Mouse (Mus musculus) testis, adult 2 months (tissue): ENCODE data around the gene Efhc2. TPM values are rescaled to one million over a fixed set of nuclear protein-coding genes. Genes with fewer than 3 reads are reported as not detected.
A peak's percentile ranks its signal among the peaks of the same experiment; 100 is the strongest.

Source experiments
- H3K27ac ChIP-seq: fragments of 200-500 bp; 2 replicates; pipeline ENCODE4 v1.5.1; 2012; ENCODE audit warnings: low read depth, low read length; ENCODE audit not compliant: control insufficient read depth, insufficient read depth
- H3K27me3 ChIP-seq: fragments of 200-500 bp; 2 replicates; pipeline ENCODE4 v1.6.1; 2012; ENCODE audit warnings: mild to moderate bottlenecking, low read length, moderate library complexity; ENCODE audit not compliant: control insufficient read depth, insufficient read depth
- H3K36me3 ChIP-seq: fragments of 200-500 bp; 2 replicates; pipeline ENCODE4 v1.6.1; 2012; ENCODE audit warnings: mild to moderate bottlenecking, low read length; ENCODE audit not compliant: control insufficient read depth, insufficient read depth
- H3K4me1 ChIP-seq: fragments of 200-500 bp; 2 replicates; pipeline ENCODE4 v1.6.1; 2012; ENCODE audit warnings: low read length; ENCODE audit not compliant: control insufficient read depth, insufficient read depth
- H3K4me3 ChIP-seq: fragments of 200-500 bp; 2 replicates; pipeline ENCODE4 v1.5.1; 2012; ENCODE audit warnings: low read depth, mild to moderate bottlenecking, low read length, moderate library complexity, mixed read lengths; ENCODE audit not compliant: control insufficient read depth
- CTCF ChIP-seq: fragments of 200-500 bp; IDR thresholded peaks from 2 replicates; pipeline ENCODE4 v1.5.1; 2012; ENCODE audit warnings: low read depth, mild to moderate bottlenecking, inconsistent platforms, low read length, moderate library complexity; ENCODE audit not compliant: control insufficient read depth, insufficient read depth, insufficient replicate concordance
- POLR2A ChIP-seq: fragments of 200-500 bp; IDR thresholded peaks from 2 replicates; pipeline ENCODE4 v1.6.1; 2012; ENCODE audit warnings: low read depth, mild to moderate bottlenecking, inconsistent platforms, low read length, moderate library complexity; ENCODE audit not compliant: control insufficient read depth
- polyA plus RNA-seq: library from polyadenylated mRNA; depleted of rRNA; stranded (reverse); fragments of >200 nt; gene quantifications from 2 replicates; pipeline ENCODE4 v1.2.3, GENCODE M21; 2012

Gene Efhc2
- polyA plus RNA-seq, 1 experiment = 9.1 TPM

GRCm38 (mm10) chrX:17175748-17176147, 143.4 kb downstream of the Efhc2 start:
- H3K4me3 ChIP-seq = no peak overlapping the region
- H3K4me1 ChIP-seq = no peaks in the 10 kb centered on the region
- H3K27me3 ChIP-seq = no peaks in the 10 kb centered on the region
- no peak overlapping the region for H3K27ac ChIP-seq
- TF ChIP-seq CTCF = no peak
- no peak for TF ChIP-seq POLR2A
- H3K36me3 ChIP-seq = no peaks in the 10 kb centered on the region

- Histone ChIP-seq H3K36me3 (no peaks in the 10 kb centered on the region), H3K27me3 (no peaks in the 10 kb centered on the region), H3K27ac (no peak overlapping the region), H3K4me3 (no peak overlapping the region), H3K4me1 (no peaks in the 10 kb centered on the region)
- TF ChIP-seq CTCF = peak; percentile 7; the same call in 1 of the 2 replicates
- TF ChIP-seq POLR2A = no peak
These were observed 153.5 kb downstream of the Efhc2 start for GRCm38 (mm10) chrX:17165638-17166037.
